Mouse (Mus musculus) testis, adult 2 months (tissue): ENCODE measurements around the gene Wbp4.

Experiments
- CTCF ChIP-seq: fragments of 200-500 bp; IDR thresholded peaks from 2 replicates; pipeline ENCODE4 v1.5.1; 2012; ENCODE audit warnings: low read depth, mild to moderate bottlenecking, inconsistent platforms, low read length, moderate library complexity; ENCODE audit not compliant: control insufficient read depth, insufficient read depth, insufficient replicate concordance
- POLR2A ChIP-seq: fragments of 200-500 bp; IDR thresholded peaks from 2 replicates; pipeline ENCODE4 v1.6.1; 2012; ENCODE audit warnings: low read depth, mild to moderate bottlenecking, inconsistent platforms, low read length, moderate library complexity; ENCODE audit not compliant: control insufficient read depth

GRCm38 (mm10) chr14:79480624-79481338 is 539 bp downstream of the Wbp4 start, which contains the start of gene Elf1:
- TF ChIP-seq CTCF (no peak), POLR2A (peak; percentile 66)
